Mouse (Mus musculus): ENCODE measurements at regions not wholly inside any gene's neighbourhood (a gene's known extent, or its start where the extent isn't known, plus 50 kb on each side); places are given as distances from the start of the nearest gene placed in this dataset.

GRCm38 (mm10) chr11:110868319-110868718 lies 99.5 kb upstream of the Kcnj16 start:
- no peaks in the 10 kb centered on the region for H3K4me1 ChIP-seq (ENCODE audit: control insufficient read depth in 1 of 2, insufficient read depth in 2 of 2, low read length in 2 of 2)
- H3K27ac ChIP-seq (ENCODE audit: control insufficient read depth, low read depth, low read length) = no peak overlapping the region
- no peak overlapping the region for H3K4me3 ChIP-seq (ENCODE audit: control insufficient read depth in 1 of 2, insufficient read depth in 1 of 2, low read depth in 2 of 2, low read length in 2 of 2)
- no peaks in the 10 kb centered on the region; the same call in 1 of the 2 replicates for H3K9me3 ChIP-seq (replicated peaks; ENCODE audit: insufficient read depth, low read length)
- H3K9ac ChIP-seq (ENCODE audit: control insufficient read depth, low read depth, low read length, poor library complexity, severe bottlenecking) = no peak overlapping the region
- no peaks in the 10 kb centered on the region for H3K36me3 ChIP-seq (ENCODE audit: control insufficient read depth in 1 of 2, insufficient read depth in 2 of 2, low read length in 2 of 2)
- no peak for TF ChIP-seq TAL1 (IDR thresholded peaks at IDR 0.05; ENCODE audit: low read length)
- no peak for TF ChIP-seq SIN3A (IDR thresholded peaks at IDR 0.05; ENCODE audit: low read length)
- TF ChIP-seq MYC (IDR thresholded peaks at IDR 0.05; ENCODE audit: low read depth, low read length) = no peak
- no peak for TF ChIP-seq E2F4 (IDR thresholded peaks at IDR 0.05; ENCODE audit: borderline replicate concordance, low read depth, low read length)
- no peak for TF ChIP-seq KAT2A (conservative IDR thresholded peaks at IDR 0.05; ENCODE audit: low read depth, low read length)
- TF ChIP-seq TCF12 (IDR thresholded peaks at IDR 0.05; ENCODE audit: low read depth, low read length) = no peak
- no peak for TF ChIP-seq JUND (IDR thresholded peaks at IDR 0.05; ENCODE audit: low read depth, low read length)
- no peak for TF ChIP-seq RCOR1 (IDR thresholded peaks at IDR 0.05; ENCODE audit: low read depth, low read length)
- no peak for TF ChIP-seq EP300 (IDR thresholded peaks at IDR 0.05; ENCODE audit: low read depth in 1 of 2, low read length in 2 of 2)
- no peak for TF ChIP-seq HCFC1 (IDR thresholded peaks at IDR 0.05; ENCODE audit: low read depth, low read length)
- TF ChIP-seq SMC3 (IDR thresholded peaks at IDR 0.05; ENCODE audit: low read depth, low read length) = no peak
- TF ChIP-seq USF1 (IDR thresholded peaks at IDR 0.05; ENCODE audit: low read depth, low read length) = no peak
- no peaks in the 10 kb centered on the region for H3K79me2 ChIP-seq (ENCODE audit: control insufficient read depth, insufficient read depth, low read length, poor library complexity)
- H3K27me3 ChIP-seq (ENCODE audit: control insufficient read depth in 1 of 2, insufficient read depth in 2 of 2, low read length in 2 of 2) = no peaks in the 10 kb centered on the region
- no peak for DNase-seq (ENCODE audit: low read depth, low spot score)

- no peak for DNase-seq (ENCODE audit: low read depth, low spot score)
- Histone ChIP-seq H3K4me3 (ENCODE audit: control insufficient read depth in 1 of 2, insufficient read depth in 1 of 2, low read depth in 2 of 2, low read length in 2 of 2) (no peak overlapping the region), H3K4me1 (ENCODE audit: control insufficient read depth in 1 of 2, insufficient read depth in 2 of 2, low read length in 2 of 2) (no peaks in the 10 kb centered on the region), H3K9ac (ENCODE audit: control insufficient read depth, low read depth, low read length, poor library complexity, severe bottlenecking) (no peak overlapping the region), H3K27me3 (ENCODE audit: control insufficient read depth in 1 of 2, insufficient read depth in 2 of 2, low read length in 2 of 2) (no peaks in the 10 kb centered on the region), H3K27ac (ENCODE audit: control insufficient read depth, low read depth, low read length) (no peak overlapping the region), H3K79me2 (ENCODE audit: control insufficient read depth, insufficient read depth, low read length, poor library complexity) (no peaks in the 10 kb centered on the region), H3K36me3 (ENCODE audit: control insufficient read depth in 1 of 2, insufficient read depth in 2 of 2, low read length in 2 of 2) (no peaks in the 10 kb centered on the region), H3K9me3 (replicated peaks; ENCODE audit: insufficient read depth, low read length) (no peaks in the 10 kb centered on the region; the same call in 1 of the 2 replicates)
- no peak for TF ChIP-seq NRF1 (IDR thresholded peaks at IDR 0.05; ENCODE audit: insufficient read depth, low read depth, low read length, poor library complexity, severe bottlenecking)
- TF ChIP-seq ZKSCAN1 (IDR thresholded peaks at IDR 0.05; ENCODE audit: low read depth, low read length) = no peak
- no peak for TF ChIP-seq USF1 (IDR thresholded peaks at IDR 0.05; ENCODE audit: low read depth, low read length)
- no peak for TF ChIP-seq TAL1 (IDR thresholded peaks at IDR 0.05; ENCODE audit: low read length)
- TF ChIP-seq TBP (IDR thresholded peaks at IDR 0.05; ENCODE audit: low read depth, low read length) = no peak
- no peak for TF ChIP-seq ELF1 (IDR thresholded peaks at IDR 0.05; ENCODE audit: low read depth, low read length)
- TF ChIP-seq RCOR1 (IDR thresholded peaks at IDR 0.05; ENCODE audit: low read depth, low read length) = no peak
These were observed 97.7 kb upstream of the Kcnj16 start for GRCm38 (mm10) chr11:110870133-110870532.
